Mouse (Mus musculus) ES-Bruce4 (cell line): ENCODE measurements around the gene Ptprk. TPM values are rescaled to one million over a fixed set of nuclear protein-coding genes. Genes with fewer than 3 reads are reported as not detected.

Experiments
- H3K27ac ChIP-seq: 2 replicates; pipeline ENCODE4 v1.5.1; 2012; ENCODE audit warnings: low read length, inconsistent platforms; ENCODE audit not compliant: insufficient read depth
- H3K27me3 ChIP-seq: 2 replicates; pipeline ENCODE4 v1.6.1; 2012; ENCODE audit warnings: mild to moderate bottlenecking, low read length, inconsistent platforms; ENCODE audit not compliant: control insufficient read depth, poor library complexity, insufficient read depth, severe bottlenecking
- H3K36me3 ChIP-seq: 2 replicates; pipeline ENCODE4 v1.6.1; 2012; ENCODE audit warnings: inconsistent platforms, mild to moderate bottlenecking, low read length, moderate library complexity; ENCODE audit not compliant: control insufficient read depth, poor library complexity, insufficient read depth, severe bottlenecking
- H3K4me1 ChIP-seq: one replicate; pipeline ENCODE4 v1.8.1; 2011; ENCODE audit warnings: low read length; ENCODE audit not compliant: control insufficient read depth, insufficient read depth
- H3K4me3 ChIP-seq: 2 replicates; pipeline ENCODE4 v1.5.1; 2011; ENCODE audit warnings: low read depth, mild to moderate bottlenecking, low read length
- H3K9ac ChIP-seq: 2 replicates; pipeline ENCODE4 v1.6.1; 2012; ENCODE audit warnings: low read depth, mild to moderate bottlenecking, inconsistent platforms; ENCODE audit not compliant: poor library complexity, severe bottlenecking
- H3K9me3 ChIP-seq: replicated peaks from 2 replicates; pipeline ENCODE4 v1.6.1; 2012; ENCODE audit warnings: mild to moderate bottlenecking, low read length, inconsistent platforms; ENCODE audit not compliant: control insufficient read depth, poor library complexity, insufficient read depth, severe bottlenecking
- CTCF ChIP-seq: IDR thresholded peaks from one replicate; pipeline ENCODE4 v1.8.1; 2011; ENCODE audit warnings: low read depth, low read length
- EP300 ChIP-seq: IDR thresholded peaks from 2 replicates; pipeline ENCODE4 v1.6.1; 2011; ENCODE audit warnings: low read depth, low read length; ENCODE audit not compliant: insufficient read depth
- POLR2A ChIP-seq: IDR thresholded peaks from one replicate; pipeline ENCODE4 v1.8.1; 2011; ENCODE audit warnings: low read length; ENCODE audit not compliant: insufficient read depth
- polyA plus RNA-seq: library from polyadenylated mRNA; stranded (reverse); fragments of >200 nt; gene quantifications from 2 replicates; pipeline ENCODE4 v1.2.4, GENCODE M21; 2011; ENCODE audit warnings: low read depth; ENCODE audit not compliant: missing spikeins, insufficient read depth, insufficient read length

Ptprk gene
- polyA plus RNA-seq = 48.9 and 52.5 TPM in 2 replicates

GRCm38 (mm10) chr10:28074653-28075451 is at the start of gene Ptprk:
Gene Ptprk (plus strand): TSS chr10:28074820.
- H3K27ac ChIP-seq = peak within 1 kb of the TSS; percentile 77
- TF ChIP-seq POLR2A (peak; percentile 65), EP300 (no peak), CTCF (peak; percentile 15)
- H3K9me3 ChIP-seq = no peaks in the 10 kb centered on the region
- H3K4me3 ChIP-seq = peak within 1 kb of the TSS; percentile 94
- peak within 1 kb of the TSS; percentile 86 for H3K9ac ChIP-seq
- no peaks in the 10 kb centered on the region for H3K4me1 ChIP-seq
- no peaks in the 10 kb centered on the region for H3K27me3 ChIP-seq
- H3K36me3 ChIP-seq = no peaks in the 10 kb centered on the region

- TF ChIP-seq CTCF (no peak), EP300 (no peak), POLR2A (no peak)
- Histone ChIP-seq H3K9ac (no peak overlapping the region), H3K4me1 (no peaks in the 10 kb centered on the region), H3K27me3 (no peaks in the 10 kb centered on the region), H3K4me3 (no peak overlapping the region), H3K27ac (no peak overlapping the region), H3K36me3 (no peaks in the 10 kb centered on the region), H3K9me3 (no peaks in the 10 kb centered on the region)
Observed at GRCm38 (mm10) chr10:28027791-28028190, 46.8 kb upstream of the Ptprk start.

GRCm38 (mm10) chr10:28036456-28036855 is 38.2 kb upstream of the Ptprk start:
- Histone ChIP-seq H3K4me1 (no peaks in the 10 kb centered on the region), H3K9ac (no peak overlapping the region), H3K36me3 (no peaks in the 10 kb centered on the region), H3K27me3 (no peaks in the 10 kb centered on the region; the same call in 1 of the 2 replicates), H3K27ac (no peak overlapping the region), H3K9me3 (no peaks in the 10 kb centered on the region; the same call in 1 of the 2 replicates), H3K4me3 (no peak overlapping the region)
- TF ChIP-seq EP300 = no peak
- no peak for TF ChIP-seq POLR2A
- no peak for TF ChIP-seq CTCF

- no peaks in the 10 kb centered on the region for H3K36me3 ChIP-seq
Observed at GRCm38 (mm10) chr10:28054764-28055163, 19.9 kb upstream of the Ptprk start.

GRCm38 (mm10) chr10:28059222-28059621 is 15.4 kb upstream of the Ptprk start:
- Histone ChIP-seq H3K4me1 (no peaks in the 10 kb centered on the region), H3K9ac (no peak overlapping the region), H3K4me3 (no peak overlapping the region), H3K27ac (no peak overlapping the region), H3K9me3 (no peaks in the 10 kb centered on the region), H3K27me3 (no peaks in the 10 kb centered on the region), H3K36me3 (no peaks in the 10 kb centered on the region)
- TF ChIP-seq EP300 (no peak), CTCF (no peak), POLR2A (no peak)

More at GRCm38 (mm10) chr10:28054764-28055163, 19.9 kb upstream of the Ptprk start:
- no peak overlapping the region for H3K9ac ChIP-seq
- H3K27ac ChIP-seq = no peak overlapping the region
- no peaks in the 10 kb centered on the region for H3K9me3 ChIP-seq
- H3K4me1 ChIP-seq = no peaks in the 10 kb centered on the region
- no peak overlapping the region for H3K4me3 ChIP-seq
- H3K27me3 ChIP-seq = no peaks in the 10 kb centered on the region
- TF ChIP-seq CTCF = no peak
- TF ChIP-seq POLR2A = no peak
- no peak for TF ChIP-seq EP300

- Histone ChIP-seq H3K9ac (no peak overlapping the region), H3K4me3 (no peak overlapping the region), H3K9me3 (no peaks in the 10 kb centered on the region), H3K36me3 (no peaks in the 10 kb centered on the region), H3K4me1 (no peaks in the 10 kb centered on the region), H3K27ac (no peak overlapping the region), H3K27me3 (no peaks in the 10 kb centered on the region)
- TF ChIP-seq POLR2A (no peak), CTCF (no peak)
Observed at GRCm38 (mm10) chr10:28067997-28068396, 6.6 kb upstream of the Ptprk start.
